Mouse (Mus musculus): ENCODE results near the gene Ifnar1.

- no peak for TF ChIP-seq POLR2A (IDR thresholded peaks at IDR 0.05; ENCODE audit: insufficient read length, low read depth)
- TF ChIP-seq TCF3 (IDR thresholded peaks at IDR 0.05; ENCODE audit: insufficient read length, low read depth) = no peak
- TF ChIP-seq MYOG (IDR thresholded peaks at IDR 0.05; ENCODE audit: control insufficient read depth in 1 of 3, insufficient read depth in 1 of 3, insufficient read length in 2 of 3, low read depth in 2 of 3) = no peak
- no peak for TF ChIP-seq MAX (IDR thresholded peaks at IDR 0.05; ENCODE audit: low read depth)
- TF ChIP-seq CEBPB (IDR thresholded peaks at IDR 0.05; ENCODE audit: insufficient read depth, poor library complexity, severe bottlenecking) = no peak
These were observed 37.0 kb downstream of the Ifnar1 start for GRCm38 (mm10) chr16:91522040-91522439.
